Mouse (Mus musculus) T-cell, adult 2 months (primary cell): ENCODE results near the gene Snorc.
"Not testable (repeated sequence)": the region's sequence is repeated elsewhere in the genome, so short reads cannot be mapped to it uniquely, and the experiment has no call there.

Experiments used
- DNase-seq: peaks from one replicate; pipeline ENCODE4 v3.0.0; 2022; ENCODE audit warnings: low spot score

The Snorc gene

DNA sequence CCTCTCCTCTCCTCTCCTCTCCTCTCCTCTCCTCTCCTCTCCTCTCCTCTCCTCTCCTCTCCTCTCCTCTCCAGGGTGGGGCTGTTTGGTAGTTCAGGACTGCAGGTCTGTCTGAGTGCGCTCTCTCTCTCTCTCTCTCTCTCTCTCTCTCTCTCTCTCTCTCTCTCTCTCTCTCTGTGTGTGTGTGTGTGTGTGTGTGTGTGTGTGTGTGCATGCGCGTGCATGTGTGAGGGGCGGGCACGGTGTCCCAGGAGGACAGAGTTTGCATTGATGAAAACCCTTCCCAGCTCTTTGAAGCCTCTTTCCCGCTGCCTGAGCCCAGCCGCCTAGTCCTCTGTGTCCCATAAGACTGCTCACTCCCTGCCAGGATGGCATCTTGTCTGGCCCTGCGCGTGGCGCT lies at the start of gene Snorc:
Gene Snorc (plus strand): TSS at position 301 of the 400 bp plus-strand sequence.
- not testable (repeated sequence) for DNase-seq

DNA sequence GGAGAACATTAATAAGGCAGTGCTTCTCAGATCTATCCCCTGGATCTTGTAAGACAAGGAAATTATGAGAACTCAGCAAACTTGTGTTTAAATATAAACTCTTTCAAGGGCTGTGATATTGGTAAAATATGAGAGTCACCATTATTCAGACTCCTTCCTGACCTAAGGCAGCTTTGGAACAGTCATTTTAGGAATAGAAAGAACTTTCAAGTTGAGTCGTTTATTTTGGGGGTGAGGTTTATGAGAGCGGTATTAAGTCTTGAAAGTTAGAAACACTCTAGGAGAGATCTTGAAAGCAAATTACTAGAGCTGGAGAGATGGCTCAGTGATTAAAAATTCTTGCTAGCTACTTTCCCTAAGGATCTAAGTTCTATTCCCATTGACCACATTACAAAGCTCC lies 34.9 kb upstream of the Snorc start:
- DNase-seq: no peak

DNA sequence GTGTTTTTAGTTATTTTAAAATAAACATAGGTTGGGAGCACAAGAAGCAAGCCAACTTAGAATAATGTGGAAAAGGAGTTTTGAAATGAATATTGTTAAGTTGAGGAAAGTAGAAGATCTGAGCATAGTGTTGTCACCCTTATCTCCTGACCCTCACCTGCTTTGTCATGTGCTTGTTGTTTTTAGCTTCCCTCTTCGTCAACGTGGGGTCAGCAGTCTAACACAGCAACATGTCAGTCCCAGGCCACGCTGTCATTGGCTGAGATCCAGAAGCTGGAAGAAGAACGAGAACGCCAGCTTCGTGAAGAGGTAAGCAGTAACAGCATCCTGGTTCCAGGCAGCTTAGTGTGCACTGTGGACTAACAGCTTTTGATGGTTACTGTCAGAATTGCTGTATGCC lies 33.5 kb upstream of the Snorc start:
- DNase-seq: no peak

DNA sequence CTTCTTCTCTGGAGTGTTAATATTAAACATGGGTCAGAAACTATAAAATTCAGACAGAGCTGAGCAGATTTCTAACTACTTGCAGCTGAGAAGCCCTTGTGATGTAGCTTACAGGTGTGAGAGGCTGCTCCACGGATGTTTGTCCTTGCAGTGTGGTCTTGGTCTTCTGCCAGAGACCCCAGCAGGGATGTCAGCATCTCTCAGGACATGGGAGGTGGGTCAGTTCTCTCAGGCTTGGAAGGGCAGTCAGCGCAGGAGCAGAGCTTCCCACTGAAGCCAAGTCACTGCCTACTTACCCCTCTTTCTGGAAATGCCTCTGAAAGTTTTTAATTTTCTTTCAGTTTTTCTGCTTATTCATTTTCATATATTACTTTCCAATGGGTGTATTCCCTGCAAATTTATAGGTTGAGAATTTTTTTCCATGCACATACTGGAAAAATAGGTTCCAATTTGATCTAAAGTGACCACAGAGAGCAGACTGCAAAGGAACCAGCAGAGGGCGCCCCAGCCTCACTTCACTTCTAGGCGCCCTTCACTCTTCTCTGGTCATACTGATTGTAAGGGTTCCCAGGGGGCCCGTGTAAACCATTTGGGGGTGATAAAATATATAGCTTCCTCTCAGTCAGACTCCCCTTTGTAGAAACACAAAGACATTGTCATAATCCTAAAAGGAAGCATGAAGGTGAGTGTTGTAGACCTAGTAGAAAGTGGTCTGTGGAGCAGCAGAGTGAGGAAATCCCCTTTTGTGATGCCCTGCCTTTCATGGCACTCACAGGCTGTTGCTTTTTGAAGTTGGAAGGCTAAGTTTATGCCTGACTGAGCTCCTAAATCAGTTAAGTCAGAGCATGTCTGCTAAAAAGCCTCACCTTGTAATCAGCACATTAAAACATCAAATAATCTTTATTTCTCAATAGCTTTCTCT lies 22.6 kb upstream of the Snorc start:
- DNase-seq: peak; percentile 34

DNA sequence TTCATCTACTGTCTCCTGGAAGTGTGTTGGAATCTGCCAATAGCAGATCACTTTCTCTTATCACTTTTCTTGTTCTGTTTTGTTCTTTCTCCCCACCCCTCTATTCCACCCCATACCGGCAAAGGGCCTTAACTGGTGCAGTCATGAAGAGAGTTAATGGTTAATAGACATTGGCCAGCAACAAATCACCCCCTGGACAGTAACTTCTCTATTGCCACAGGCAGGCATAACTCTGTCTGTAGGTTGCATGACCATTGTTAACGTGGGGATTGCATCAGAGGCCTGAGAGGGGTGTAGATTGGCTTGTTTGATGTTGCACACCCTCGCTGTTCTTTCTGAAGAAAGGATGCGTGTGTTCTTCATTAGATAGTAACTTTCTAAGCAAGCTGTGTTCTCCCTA lies 20.6 kb upstream of the Snorc start:
- DNase-seq: no peak

DNA sequence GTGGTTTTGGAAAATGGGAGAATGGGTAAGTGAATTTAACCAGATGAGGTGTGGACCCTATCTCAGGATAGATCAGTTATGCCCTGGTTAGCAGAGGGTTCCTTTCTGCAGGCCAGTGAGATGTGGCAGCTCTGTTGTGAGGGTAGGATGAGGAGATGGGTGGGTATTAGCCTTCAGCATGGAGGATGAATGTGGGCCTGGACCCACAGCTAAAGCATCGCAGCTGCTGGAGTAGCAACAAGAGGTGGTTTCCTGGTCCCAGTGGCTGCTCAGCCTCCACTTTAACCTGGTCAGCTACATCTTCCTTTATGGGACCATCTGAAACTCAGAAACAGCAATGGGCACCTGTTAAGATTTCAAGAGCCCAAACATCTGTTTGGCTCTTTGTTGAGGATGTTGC lies 13.6 kb upstream of the Snorc start:
- DNase-seq: no peak

DNA sequence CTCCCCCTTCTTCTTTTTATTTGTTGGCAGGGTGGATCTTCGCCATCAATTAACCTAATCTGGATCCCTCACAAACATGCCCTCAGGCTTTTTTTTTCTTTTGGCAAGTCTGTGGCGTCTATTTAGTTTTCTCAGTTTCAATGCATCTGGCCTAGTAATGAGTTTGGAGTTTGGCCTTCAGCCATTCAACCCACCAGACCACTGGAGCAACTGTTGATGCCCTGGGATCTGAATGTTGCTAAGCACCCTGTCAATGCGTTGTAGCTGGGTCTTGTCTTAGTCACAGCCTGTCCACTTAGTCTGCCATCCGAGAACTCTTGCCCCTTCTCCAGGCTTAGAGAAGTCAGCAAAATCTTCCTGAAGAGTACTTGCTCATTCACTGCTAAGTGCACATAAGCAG lies 12.0 kb upstream of the Snorc start:
- no peak for DNase-seq

DNA sequence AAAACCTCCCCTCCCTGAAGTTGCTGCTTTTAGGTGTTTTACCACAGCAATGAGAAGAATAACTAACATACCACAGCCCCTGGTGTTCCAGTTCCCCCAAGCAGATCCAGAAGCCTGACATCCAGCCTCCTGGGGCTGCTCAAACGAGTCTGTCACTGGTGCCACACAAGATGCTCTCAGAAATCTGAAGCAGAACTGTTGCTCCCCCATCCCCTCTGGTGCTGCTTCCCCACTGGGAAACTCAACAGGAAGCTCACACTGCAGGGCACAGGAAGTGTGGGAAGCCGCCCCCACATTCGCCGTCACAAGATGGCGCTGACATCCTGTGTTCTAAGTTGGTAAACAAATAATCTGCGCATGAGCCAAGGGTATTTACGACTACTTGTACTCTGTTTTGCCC lies 10.2 kb upstream of the Snorc start:
- not testable (repeated sequence) for DNase-seq

DNA sequence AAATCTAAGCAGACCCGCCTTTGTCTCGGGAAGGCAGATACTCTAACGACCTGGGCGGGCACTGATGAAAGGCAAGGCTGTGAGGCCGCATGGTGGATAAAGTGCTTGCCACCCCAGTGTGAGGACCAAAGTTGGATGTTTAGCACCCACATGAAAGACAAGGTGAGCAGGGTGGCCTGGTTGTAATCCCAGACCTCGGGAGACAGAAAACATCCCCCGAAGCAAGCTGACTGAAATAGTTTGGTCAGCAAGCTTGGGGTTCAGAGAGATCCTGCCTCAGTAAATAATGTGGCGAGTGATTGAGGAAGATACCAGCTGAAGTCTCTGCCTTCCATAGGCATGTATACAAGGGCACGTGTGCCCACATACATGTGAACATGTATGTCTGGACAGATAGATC lies 2.6 kb upstream of the Snorc start:
- DNase-seq: no peak

DNA sequence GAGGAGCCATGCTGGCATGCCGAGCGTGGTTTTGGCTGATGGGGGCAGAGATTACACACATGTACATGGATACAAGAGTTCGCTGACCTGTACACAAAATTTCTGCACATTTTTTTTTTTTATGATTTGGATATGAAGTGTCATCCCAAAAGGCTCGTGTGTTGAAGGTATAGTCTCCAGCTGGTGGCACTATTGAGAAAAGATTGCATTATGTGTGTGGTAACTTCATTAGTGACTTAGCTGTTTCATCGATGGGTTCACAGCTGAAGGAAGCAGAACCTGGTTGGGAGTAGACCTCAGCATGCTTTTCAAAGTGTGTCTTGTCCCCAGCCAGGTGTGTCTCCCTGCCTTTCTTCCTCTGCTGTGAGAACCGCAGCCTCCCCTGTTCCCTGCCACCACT lies 1.8 kb upstream of the Snorc start:
- DNase-seq: no peak

DNA sequence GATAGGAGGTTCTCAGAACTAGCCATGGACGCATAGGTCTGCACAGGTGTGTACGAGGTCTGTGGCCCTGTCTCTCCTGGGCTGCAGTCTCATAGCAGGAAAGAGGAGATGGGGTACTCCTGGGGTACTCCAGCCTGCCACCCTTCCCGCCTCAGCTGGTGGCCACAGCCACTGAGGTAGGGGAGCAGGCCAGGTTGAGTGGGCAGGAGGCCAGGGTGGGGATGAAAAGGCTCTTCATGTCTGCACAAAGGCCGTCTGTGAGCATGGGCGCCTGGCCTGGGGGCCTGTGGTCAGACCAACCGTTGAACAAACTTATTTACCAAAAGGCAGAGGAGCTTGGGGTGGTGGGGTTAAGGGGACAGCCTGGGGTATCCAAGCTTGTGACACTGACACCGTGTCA lies 1.8 kb downstream of the Snorc start:
- DNase-seq: no peak

DNA sequence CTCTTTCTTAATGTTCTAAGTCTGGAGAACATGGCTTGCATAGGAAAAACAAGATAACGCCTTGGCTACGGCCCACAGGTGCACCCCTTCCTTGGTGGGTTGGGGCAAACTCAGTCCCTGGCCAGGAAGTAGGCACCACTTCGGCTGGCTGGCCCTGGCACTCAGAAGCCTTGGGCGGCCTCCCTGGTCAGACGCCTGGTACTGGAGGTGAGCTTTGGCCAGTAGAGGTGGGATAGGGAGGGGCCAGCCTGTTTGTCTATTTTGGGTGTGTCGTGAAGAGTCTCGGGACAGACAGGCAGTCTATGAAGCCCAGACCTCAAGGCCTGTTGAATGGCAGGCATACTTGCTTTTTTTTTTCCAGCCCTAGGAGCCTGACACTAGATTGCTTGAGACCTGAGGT lies 2.5 kb downstream of the Snorc start:
- no peak for DNase-seq

DNA sequence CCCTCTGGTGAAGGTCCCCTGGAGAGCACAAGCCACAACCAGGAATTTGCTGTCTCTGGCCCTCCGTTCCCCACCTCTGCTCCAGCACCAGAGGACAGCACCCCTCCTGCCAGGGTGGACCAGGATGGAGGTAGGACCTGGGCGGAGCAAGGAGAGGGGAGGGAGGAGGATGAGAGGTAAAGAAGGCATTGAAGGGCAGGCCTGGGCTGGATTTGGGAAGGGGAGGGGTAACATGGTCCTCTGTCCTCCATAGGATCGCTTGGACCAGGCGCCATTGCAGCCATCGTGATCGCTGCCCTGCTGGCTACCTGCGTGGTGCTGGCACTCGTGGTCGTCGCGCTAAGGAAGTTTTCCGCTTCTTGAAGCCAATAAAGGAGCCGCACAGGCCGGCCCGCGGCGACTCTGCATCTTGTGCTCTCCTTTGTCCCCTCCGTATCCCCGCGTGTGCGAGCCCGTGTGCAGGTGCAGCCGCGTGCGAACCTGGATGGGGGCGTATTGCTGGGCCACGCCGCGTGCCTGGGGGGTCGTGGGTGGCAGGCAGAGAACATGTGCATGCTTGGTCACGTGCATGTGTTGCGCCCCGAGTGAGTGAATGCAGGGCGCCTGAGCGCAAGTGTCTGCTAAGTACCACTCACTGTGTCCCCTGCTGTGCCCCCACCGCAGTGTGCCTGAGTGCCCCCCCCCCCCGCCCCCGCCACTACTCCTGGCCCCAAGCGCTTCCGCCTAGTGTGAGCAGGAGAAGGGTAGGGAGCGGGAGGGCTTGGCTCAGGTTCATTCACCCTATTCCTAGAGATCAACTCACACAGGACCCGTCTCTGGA lies 5.2 kb downstream of the Snorc start:
- DNase-seq: no peak

DNA sequence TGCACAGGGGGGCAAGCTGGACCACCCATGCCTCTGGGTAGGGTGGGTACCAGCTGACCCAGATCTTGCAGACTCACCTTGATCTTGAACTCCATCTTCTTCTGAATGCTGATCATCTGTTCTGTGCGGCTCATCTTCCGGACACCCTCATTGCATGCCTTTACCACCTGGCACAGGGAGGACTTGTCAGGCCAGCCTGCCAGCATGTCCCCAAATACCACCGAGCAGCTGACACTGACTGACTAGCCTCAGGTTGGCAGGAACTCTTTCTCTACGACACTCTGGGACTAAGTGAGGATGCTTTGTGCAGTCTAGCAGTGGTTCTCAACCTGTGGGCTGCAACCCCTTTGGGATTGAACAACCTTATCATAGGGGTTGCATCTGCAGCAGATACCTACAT lies 12.5 kb downstream of the Snorc start:
- DNase-seq: no peak

DNA sequence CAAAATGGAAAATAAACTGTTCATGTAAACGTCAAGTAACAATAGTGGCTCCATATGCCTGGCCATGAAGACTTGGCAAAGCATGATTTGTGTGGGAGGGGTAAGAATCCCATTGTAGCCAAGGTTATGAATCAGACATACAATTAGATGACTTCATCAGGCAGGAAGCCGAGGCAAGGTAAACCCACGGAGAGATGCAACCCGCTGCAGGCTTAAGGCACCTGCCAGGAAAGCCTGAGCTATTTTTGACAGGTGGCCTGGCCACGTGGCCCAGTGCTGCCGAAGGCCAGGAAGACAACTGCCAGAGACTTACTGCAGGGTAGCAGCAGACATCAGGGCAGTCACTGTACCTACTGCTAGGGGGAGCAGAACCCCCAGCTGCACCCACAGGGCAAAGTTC lies 16.3 kb downstream of the Snorc start:
- no peak for DNase-seq

DNA sequence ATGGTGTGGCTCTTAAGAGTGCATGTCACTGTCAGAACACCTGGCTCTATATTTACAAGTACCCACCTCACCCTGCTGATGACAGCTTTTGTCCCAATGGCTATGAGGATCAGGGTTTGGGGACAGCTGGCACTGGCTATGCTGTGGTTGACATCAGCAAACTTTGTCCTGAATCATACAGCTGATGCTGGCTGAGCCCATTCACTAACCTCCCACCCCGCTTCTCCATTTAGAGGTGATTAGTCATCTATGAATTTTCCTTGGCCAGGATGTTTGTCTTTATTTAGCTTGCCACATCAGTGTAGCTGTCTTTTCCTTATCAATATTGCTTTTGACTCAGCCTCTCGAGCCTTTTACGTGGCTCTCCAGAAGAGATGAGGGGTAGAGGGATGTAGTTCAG lies 22.2 kb downstream of the Snorc start:
- DNase-seq: no peak

DNA sequence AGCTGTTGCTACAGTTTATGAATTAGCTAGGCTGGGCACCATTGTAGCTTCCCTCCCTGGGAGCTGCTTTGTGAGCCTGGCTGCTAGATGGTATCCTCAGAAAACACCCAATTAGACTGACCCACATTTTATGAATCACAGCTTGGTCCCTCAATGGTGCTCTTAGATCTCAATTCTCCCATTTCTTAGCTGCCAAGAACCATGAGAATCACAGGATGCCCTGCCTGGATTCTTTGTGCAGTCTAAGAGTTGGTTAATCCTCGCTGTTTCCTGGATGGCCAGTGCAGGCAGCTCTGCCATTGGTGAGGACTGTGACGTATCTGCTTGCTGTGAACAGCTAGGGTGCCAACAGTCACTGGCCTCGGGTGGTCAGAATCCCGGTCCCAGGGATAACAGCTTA lies 23.5 kb downstream of the Snorc start:
- DNase-seq: no peak

DNA sequence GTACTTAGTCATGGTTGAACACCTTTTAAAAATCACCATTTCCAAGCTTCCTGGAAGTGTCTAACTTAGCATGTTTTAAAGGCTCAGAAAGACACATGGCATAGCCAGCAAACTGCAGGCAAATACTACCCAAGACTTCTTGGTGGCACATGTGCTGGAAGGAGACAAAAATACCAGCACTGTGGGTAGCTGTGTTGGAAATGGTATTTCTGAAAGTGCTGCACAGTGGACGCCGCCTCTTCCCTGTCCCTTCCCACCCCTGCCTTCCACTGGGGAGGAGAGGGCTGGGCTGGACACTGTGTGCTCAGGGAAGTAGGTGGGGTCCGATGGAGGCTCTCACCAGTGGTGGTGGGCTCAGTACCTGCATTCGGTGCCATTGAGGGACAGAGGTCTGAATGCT lies 35.5 kb downstream of the Snorc start:
- no peak for DNase-seq

DNA sequence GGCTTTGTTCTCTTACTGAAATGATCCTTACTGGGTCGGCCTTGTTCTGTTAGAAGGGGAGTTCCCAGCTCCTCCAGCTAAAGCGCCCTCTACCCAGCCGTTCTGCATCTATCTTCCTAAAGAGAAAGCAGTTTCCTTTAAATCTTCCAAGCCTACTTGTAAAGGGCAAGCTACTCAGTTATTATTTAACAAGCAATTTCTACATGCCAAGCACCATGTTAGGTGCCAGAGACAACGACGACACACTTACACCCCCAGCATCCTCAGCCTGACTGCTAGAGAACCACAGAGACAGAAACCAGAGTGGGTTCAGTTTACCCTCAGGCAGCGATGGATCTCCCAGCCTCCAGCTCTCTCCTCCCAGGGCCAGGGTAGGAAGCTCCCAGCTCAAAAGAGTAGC lies 37.8 kb downstream of the Snorc start:
- no peak for DNase-seq

DNA sequence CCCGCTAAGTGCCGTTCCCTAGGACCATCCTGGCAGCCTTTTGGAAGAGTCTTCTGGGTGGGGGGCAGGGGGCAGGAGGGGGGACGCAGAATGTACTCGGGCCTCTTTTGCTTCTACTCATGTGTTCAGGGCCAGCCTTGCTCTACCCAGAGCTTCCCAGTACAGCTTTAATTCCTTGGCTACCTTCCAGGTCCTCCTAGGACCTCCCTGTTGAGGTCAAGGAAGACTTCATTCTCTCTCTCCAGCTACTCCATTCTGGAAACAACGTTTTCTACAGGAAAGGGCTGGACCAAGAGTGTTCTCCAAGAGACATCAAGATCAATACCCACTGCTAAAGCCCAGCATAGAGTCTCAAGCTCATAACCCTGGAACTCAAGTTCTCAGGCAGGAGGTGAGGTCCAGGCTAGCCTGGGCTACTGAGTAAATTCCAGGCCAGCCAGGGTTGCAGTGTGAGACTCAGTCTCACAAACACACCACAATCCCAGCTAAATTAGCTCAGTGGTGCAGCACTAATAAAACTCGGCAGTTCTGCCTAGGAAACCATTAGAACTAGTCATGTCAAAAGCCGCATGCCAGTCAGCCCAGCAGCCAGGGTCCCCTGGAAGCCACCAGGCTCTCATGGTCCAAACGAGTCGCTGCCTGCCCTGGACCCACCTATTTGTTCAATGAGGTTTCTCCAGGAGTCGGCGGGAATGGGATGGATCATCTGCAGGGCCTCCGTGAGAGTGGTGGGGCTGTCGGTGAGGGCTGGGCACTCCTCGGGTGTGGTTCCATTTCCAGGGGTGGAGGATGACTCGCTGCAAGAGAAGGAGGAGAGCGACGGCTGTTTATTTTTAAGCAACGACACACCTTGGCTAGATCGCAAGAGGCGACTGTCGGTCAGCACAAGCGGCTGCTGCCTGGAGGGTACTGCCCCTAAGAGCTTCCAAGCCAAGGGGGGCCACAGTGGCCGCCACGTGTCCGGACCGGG lies 38.8 kb downstream of the Snorc start:
- no peak for DNase-seq

DNA sequence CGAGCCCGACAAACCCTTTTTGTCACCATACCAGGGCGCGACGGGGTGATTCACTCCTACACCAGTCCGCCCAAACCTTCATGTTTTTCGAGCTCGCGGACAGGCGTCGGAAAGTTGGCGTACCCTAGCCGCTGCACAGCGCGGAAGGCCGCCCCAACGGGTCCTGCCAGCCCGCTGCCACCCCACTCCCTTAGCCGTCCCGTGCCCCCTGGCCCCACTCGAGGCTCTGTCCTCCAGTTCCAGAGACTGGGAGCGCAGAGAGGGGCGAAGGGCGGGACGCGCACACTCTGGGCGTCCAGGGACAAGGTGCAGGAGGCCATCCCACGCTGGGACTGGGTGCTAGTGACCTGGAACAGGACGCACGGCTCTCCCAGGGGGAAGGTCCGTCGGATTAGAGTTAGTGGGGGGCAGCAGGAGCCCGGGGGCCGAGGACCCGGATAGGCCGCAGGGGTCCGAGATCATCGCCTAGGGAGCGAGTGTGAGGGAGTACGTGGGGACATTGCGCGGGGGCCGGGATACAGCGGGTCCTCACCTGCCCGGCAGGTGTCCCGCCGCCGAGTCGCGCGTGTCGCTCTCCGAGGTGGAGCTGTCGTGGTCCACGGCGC lies 39.6 kb downstream of the Snorc start, which contains the start of gene Neu2:
Gene Neu2 (plus strand): TSS at position 329 of the 605 bp plus-strand sequence.
- DNase-seq: no peak
